Mouse (Mus musculus): ENCODE results near the gene Tmem202. TPM values are rescaled to one million over a fixed set of nuclear protein-coding genes. Genes with fewer than 3 reads are reported as not detected.

The Tmem202 gene
- polyA plus RNA-seq, 2 experiments = 0.10 TPM; not detected in 1

GRCm38 (mm10) chr9:59519396-59519795 lies 20.3 kb downstream of the Tmem202 start:
- WGBS = 97% methylated on average over 2 of the region's 2 CpGs
- Histone ChIP-seq H3K27ac (replicated peaks; ENCODE audit: low read depth, low read length) (no peak overlapping the region), H3K4me3 (replicated peaks; ENCODE audit: low read length) (no peak overlapping the region), H3K9ac (ENCODE audit: low read depth, low read length, severe bottlenecking) (no peak overlapping the region), H3K4me1 (ENCODE audit: control insufficient read depth, insufficient read depth, low read length) (no peaks in the 10 kb centered on the region), H3K27me3 (ENCODE audit: control insufficient read depth, insufficient read depth, low read length) (no peaks in the 10 kb centered on the region), H3K9me3 (ENCODE audit: control insufficient read depth, low read length) (no peaks in the 10 kb centered on the region), H3K36me3 (ENCODE audit: control insufficient read depth, insufficient read depth, low read length) (no peaks in the 10 kb centered on the region), H3K4me2 (replicated peaks; ENCODE audit: low read depth, low read length, severe bottlenecking) (no peak overlapping the region)
- no peak for TF ChIP-seq POLR2A (IDR thresholded peaks at IDR 0.05; ENCODE audit: borderline replicate concordance, extremely low read depth, insufficient read depth, insufficient read length)
- ATAC-seq (ENCODE audit: low FRiP score, low read depth) = no peak
- no peak for DNase-seq (ENCODE audit: low spot score)

- no peak overlapping the region for H3K4me2 ChIP-seq (replicated peaks; ENCODE audit: low read depth, low read length, severe bottlenecking)
- H3K9me3 ChIP-seq (ENCODE audit: control insufficient read depth, low read length) = no peaks in the 10 kb centered on the region
- DNase-seq (ENCODE audit: low spot score) = no peak
- H3K4me1 ChIP-seq (ENCODE audit: control insufficient read depth, insufficient read depth, low read length) = no peaks in the 10 kb centered on the region
- 75% methylated on average over 5 of the region's 5 CpGs for WGBS
- no peaks in the 10 kb centered on the region for H3K27me3 ChIP-seq (ENCODE audit: control insufficient read depth, insufficient read depth, low read length)
- H3K9ac ChIP-seq (ENCODE audit: low read depth, low read length, severe bottlenecking) = no peak overlapping the region
- no peak for ATAC-seq (ENCODE audit: low FRiP score, low read depth)
- H3K4me3 ChIP-seq (replicated peaks; ENCODE audit: low read length) = no peak overlapping the region
- no peak for TF ChIP-seq POLR2A (IDR thresholded peaks at IDR 0.05; ENCODE audit: borderline replicate concordance, extremely low read depth, insufficient read depth, insufficient read length)
- H3K27ac ChIP-seq (replicated peaks; ENCODE audit: low read depth, low read length) = no peak overlapping the region
- no peaks in the 10 kb centered on the region for H3K36me3 ChIP-seq (ENCODE audit: control insufficient read depth, insufficient read depth, low read length)
Measured at GRCm38 (mm10) chr9:59518976-59519375, 20.7 kb downstream of the Tmem202 start.

- DNase-seq (ENCODE audit: low spot score) = no peak
- H3K36me3 ChIP-seq (ENCODE audit: control insufficient read depth, insufficient read depth, low read length) = no peaks in the 10 kb centered on the region
- H3K4me2 ChIP-seq (replicated peaks; ENCODE audit: low read depth, low read length, severe bottlenecking) = no peak overlapping the region
- no peaks in the 10 kb centered on the region for H3K27me3 ChIP-seq (ENCODE audit: control insufficient read depth, insufficient read depth, low read length)
- H3K27ac ChIP-seq (replicated peaks; ENCODE audit: low read depth, low read length) = no peak overlapping the region
- no peak for ATAC-seq (ENCODE audit: low FRiP score, low read depth)
- WGBS = 23% methylated on average over 7 of the region's 7 CpGs
- H3K9me3 ChIP-seq (ENCODE audit: control insufficient read depth, low read length) = no peaks in the 10 kb centered on the region
- H3K4me3 ChIP-seq (replicated peaks; ENCODE audit: low read length) = no peak overlapping the region
- no peaks in the 10 kb centered on the region for H3K4me1 ChIP-seq (ENCODE audit: control insufficient read depth, insufficient read depth, low read length)
- H3K9ac ChIP-seq (ENCODE audit: low read depth, low read length, severe bottlenecking) = no peak overlapping the region
- TF ChIP-seq POLR2A (IDR thresholded peaks at IDR 0.05; ENCODE audit: borderline replicate concordance, extremely low read depth, insufficient read depth, insufficient read length) = no peak
Measured at GRCm38 (mm10) chr9:59517127-59517526, 22.5 kb downstream of the Tmem202 start.

GRCm38 (mm10) chr9:59515069-59515468 lies 24.6 kb downstream of the Tmem202 start:
- Histone ChIP-seq H3K9ac (ENCODE audit: low read depth, low read length, severe bottlenecking) (no peak overlapping the region), H3K4me1 (ENCODE audit: control insufficient read depth, insufficient read depth, low read length) (no peaks in the 10 kb centered on the region), H3K4me2 (replicated peaks; ENCODE audit: low read depth, low read length, severe bottlenecking) (no peak overlapping the region), H3K9me3 (ENCODE audit: control insufficient read depth, low read length) (no peaks in the 10 kb centered on the region), H3K27me3 (ENCODE audit: control insufficient read depth, insufficient read depth, low read length) (no peaks in the 10 kb centered on the region), H3K27ac (replicated peaks; ENCODE audit: low read depth, low read length) (no peak overlapping the region), H3K4me3 (replicated peaks; ENCODE audit: low read length) (no peak overlapping the region), H3K36me3 (ENCODE audit: control insufficient read depth, insufficient read depth, low read length) (no peaks in the 10 kb centered on the region)
- no peak for TF ChIP-seq POLR2A (IDR thresholded peaks at IDR 0.05; ENCODE audit: borderline replicate concordance, extremely low read depth, insufficient read depth, insufficient read length)
- 70% methylated on average over 3 of the region's 3 CpGs for WGBS
- DNase-seq (ENCODE audit: low spot score) = no peak
- no peak for ATAC-seq (ENCODE audit: low FRiP score, low read depth)

GRCm38 (mm10) chr9:59512381-59512780 lies 27.3 kb downstream of the Tmem202 start:
- H3K9ac ChIP-seq (ENCODE audit: low read depth, low read length, severe bottlenecking) = no peak overlapping the region
- TF ChIP-seq POLR2A (IDR thresholded peaks at IDR 0.05; ENCODE audit: borderline replicate concordance, extremely low read depth, insufficient read depth, insufficient read length) = no peak
- WGBS = 36% methylated on average over 4 of the region's 4 CpGs
- no peaks in the 10 kb centered on the region for H3K9me3 ChIP-seq (ENCODE audit: control insufficient read depth, low read length)
- no peak overlapping the region for H3K4me3 ChIP-seq (replicated peaks; ENCODE audit: low read length)
- no peaks in the 10 kb centered on the region for H3K27me3 ChIP-seq (ENCODE audit: control insufficient read depth, insufficient read depth, low read length)
- H3K27ac ChIP-seq (replicated peaks; ENCODE audit: low read depth, low read length) = no peak overlapping the region
- no peaks in the 10 kb centered on the region for H3K4me1 ChIP-seq (ENCODE audit: control insufficient read depth, insufficient read depth, low read length)
- DNase-seq (ENCODE audit: low spot score) = no peak
- H3K36me3 ChIP-seq (ENCODE audit: control insufficient read depth, insufficient read depth, low read length) = no peaks in the 10 kb centered on the region
- no peak for ATAC-seq (ENCODE audit: low FRiP score, low read depth)
- no peak overlapping the region for H3K4me2 ChIP-seq (replicated peaks; ENCODE audit: low read depth, low read length, severe bottlenecking)

GRCm38 (mm10) chr9:59508146-59508545 lies 31.5 kb downstream of the Tmem202 start:
- H3K4me3 ChIP-seq (replicated peaks; ENCODE audit: low read length) = no peak overlapping the region
- TF ChIP-seq POLR2A (IDR thresholded peaks at IDR 0.05; ENCODE audit: borderline replicate concordance, extremely low read depth, insufficient read depth, insufficient read length) = no peak
- H3K9ac ChIP-seq (ENCODE audit: low read depth, low read length, severe bottlenecking) = no peak overlapping the region
- ATAC-seq (ENCODE audit: low FRiP score, low read depth) = no peak
- no peaks in the 10 kb centered on the region for H3K4me1 ChIP-seq (ENCODE audit: control insufficient read depth, insufficient read depth, low read length)
- no peak overlapping the region for H3K4me2 ChIP-seq (replicated peaks; ENCODE audit: low read depth, low read length, severe bottlenecking)
- WGBS = 35% methylated on average over 1 of the region's 1 CpGs
- no peaks in the 10 kb centered on the region for H3K9me3 ChIP-seq (ENCODE audit: control insufficient read depth, low read length)
- no peak for DNase-seq (ENCODE audit: low spot score)
- no peak overlapping the region for H3K27ac ChIP-seq (replicated peaks; ENCODE audit: low read depth, low read length)
- H3K27me3 ChIP-seq (ENCODE audit: control insufficient read depth, insufficient read depth, low read length) = no peaks in the 10 kb centered on the region
- no peaks in the 10 kb centered on the region for H3K36me3 ChIP-seq (ENCODE audit: control insufficient read depth, insufficient read depth, low read length)
